Mouse (Mus musculus) E14TG2a.4 (cell line): ENCODE results near the gene Iqcd.
A peak's percentile ranks its signal among the peaks of the same experiment; 100 is the strongest.

Source experiments
- H3K27me3 ChIP-seq: 2 replicates; pipeline ENCODE4 v1.6.1; 2014; ENCODE audit warnings: low read length, control low read depth; ENCODE audit not compliant: insufficient read depth
- H3K36me3 ChIP-seq: 2 replicates; pipeline ENCODE4 v1.6.1; 2014; ENCODE audit warnings: low read length, control low read depth; ENCODE audit not compliant: insufficient read depth
- H3K4me1 ChIP-seq: replicated peaks from 2 replicates; pipeline ENCODE4 v1.6.1; 2014; ENCODE audit warnings: low read depth, low read length, control low read depth
- H3K4me3 ChIP-seq: replicated peaks from 2 replicates; pipeline ENCODE4 v1.5.1; 2014; ENCODE audit warnings: mild to moderate bottlenecking, low read length
- H3K9me3 ChIP-seq: 2 replicates; pipeline ENCODE4 v1.6.1; 2014; ENCODE audit warnings: low read length, control low read depth
- CTCF ChIP-seq: conservative IDR thresholded peaks from 2 replicates; pipeline ENCODE4 v1.5.1; 2014; ENCODE audit warnings: low read length
- NANOG ChIP-seq: IDR thresholded peaks from 2 replicates; pipeline ENCODE4 v1.6.1; 2014; ENCODE audit warnings: borderline replicate concordance, low read length, mixed read lengths
- POU5F1 ChIP-seq: IDR thresholded peaks from 2 replicates; pipeline ENCODE4 v1.6.1; 2014; ENCODE audit warnings: low read length, borderline replicate concordance

Gene Iqcd

GRCm38 (mm10) chr5:120605241-120605661, 16.4 kb downstream of the Iqcd start:
- H3K4me1 ChIP-seq = peaks cover 77% of the 10 kb centered on the region
- H3K9me3 ChIP-seq = no peaks in the 10 kb centered on the region
- no peaks in the 10 kb centered on the region for H3K27me3 ChIP-seq
- TF ChIP-seq POU5F1 (no peak), NANOG (no peak), CTCF (no peak)
- H3K36me3 ChIP-seq = peaks cover 32% of the 10 kb centered on the region
- peak overlapping the region; percentile 72 for H3K4me3 ChIP-seq

- Histone ChIP-seq H3K4me3 (peak overlapping the region; percentile 74), H3K27me3 (no peaks in the 10 kb centered on the region), H3K4me1 (peaks cover 78% of the 10 kb centered on the region), H3K9me3 (no peaks in the 10 kb centered on the region), H3K36me3 (peaks cover 35% of the 10 kb centered on the region)
- TF ChIP-seq CTCF (peak; percentile 82), NANOG (no peak)
Measured at GRCm38 (mm10) chr5:120605688-120606087, 16.9 kb downstream of the Iqcd start.

- Histone ChIP-seq H3K9me3 (no peaks in the 10 kb centered on the region), H3K4me1 (peaks cover 77% of the 10 kb centered on the region)
- no peak for TF ChIP-seq CTCF
- no peak for TF ChIP-seq NANOG
- no peak for TF ChIP-seq POU5F1
Measured at GRCm38 (mm10) chr5:120606590-120607200, 17.9 kb downstream of the Iqcd start.

DNA sequence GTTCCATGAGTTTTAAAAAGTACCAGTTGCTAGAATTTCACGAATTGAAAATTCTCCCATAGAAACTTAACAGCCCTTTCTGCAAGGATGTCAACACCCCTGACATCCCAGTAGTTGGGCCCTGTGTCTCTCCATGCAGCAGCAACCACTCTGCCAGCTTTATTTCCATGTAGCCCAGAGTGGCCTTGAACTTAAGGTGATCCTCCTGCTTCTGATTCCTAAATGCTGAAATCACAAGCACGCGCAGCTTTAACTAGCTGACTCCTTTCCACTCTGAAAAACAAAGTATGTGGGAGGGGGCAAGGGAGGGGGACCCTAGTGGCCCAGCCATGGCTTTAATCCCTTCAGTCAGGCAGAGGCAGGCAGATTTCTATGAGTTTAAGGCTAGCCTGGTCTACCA, 18.5 kb downstream of the Iqcd start:
- no peaks in the 10 kb centered on the region for H3K27me3 ChIP-seq

More at GRCm38 (mm10) chr5:120606590-120607200, 17.9 kb downstream of the Iqcd start:
- peak overlapping the region; percentile 74 for H3K4me3 ChIP-seq
- H3K36me3 ChIP-seq = peaks cover 42% of the 10 kb centered on the region
- H3K27me3 ChIP-seq = no peaks in the 10 kb centered on the region

DNA sequence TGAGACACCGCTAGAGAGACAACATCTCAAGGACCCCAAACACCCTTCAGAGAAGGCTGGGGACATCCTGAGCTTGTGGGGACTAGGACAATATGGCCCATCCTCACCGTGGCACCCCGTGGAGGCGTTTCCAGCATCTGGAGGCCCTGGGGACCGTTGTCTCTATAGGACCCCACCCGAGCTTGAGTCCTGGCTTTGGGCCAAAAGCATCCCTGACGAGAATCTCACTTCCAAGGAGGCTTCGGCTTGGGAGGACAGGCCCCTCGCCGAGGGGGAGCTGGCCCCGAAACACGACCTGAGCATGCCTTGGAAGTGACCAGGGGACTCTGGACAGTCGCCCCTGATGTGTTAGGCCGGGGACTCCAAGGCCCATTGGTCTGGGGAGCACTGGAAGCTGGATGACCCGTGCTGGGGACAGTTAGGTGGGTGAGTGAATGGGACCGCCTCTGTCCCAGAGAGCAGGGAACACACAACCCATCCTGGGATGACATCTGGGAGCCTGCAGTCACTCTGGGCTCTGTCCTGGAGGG, 20.5 kb downstream of the Iqcd start:
- H3K4me3 ChIP-seq = peak overlapping the region; percentile 13; the same call in 1 of the 2 replicates
- peaks cover 72% of the 10 kb centered on the region for H3K4me1 ChIP-seq
- TF ChIP-seq NANOG (no peak), CTCF (no peak), POU5F1 (no peak)
- H3K36me3 ChIP-seq = peaks cover 35% of the 10 kb centered on the region
- H3K27me3 ChIP-seq = no peaks in the 10 kb centered on the region
- H3K9me3 ChIP-seq = no peaks in the 10 kb centered on the region

More for the DNA sequence above, 18.5 kb downstream of the Iqcd start:
- peaks cover 38% of the 10 kb centered on the region for H3K36me3 ChIP-seq
- no peak for TF ChIP-seq NANOG
- no peak for TF ChIP-seq CTCF
- TF ChIP-seq POU5F1 = no peak
- H3K4me1 ChIP-seq = peaks cover 76% of the 10 kb centered on the region
- no peaks in the 10 kb centered on the region for H3K9me3 ChIP-seq
- no peak overlapping the region for H3K4me3 ChIP-seq

DNA sequence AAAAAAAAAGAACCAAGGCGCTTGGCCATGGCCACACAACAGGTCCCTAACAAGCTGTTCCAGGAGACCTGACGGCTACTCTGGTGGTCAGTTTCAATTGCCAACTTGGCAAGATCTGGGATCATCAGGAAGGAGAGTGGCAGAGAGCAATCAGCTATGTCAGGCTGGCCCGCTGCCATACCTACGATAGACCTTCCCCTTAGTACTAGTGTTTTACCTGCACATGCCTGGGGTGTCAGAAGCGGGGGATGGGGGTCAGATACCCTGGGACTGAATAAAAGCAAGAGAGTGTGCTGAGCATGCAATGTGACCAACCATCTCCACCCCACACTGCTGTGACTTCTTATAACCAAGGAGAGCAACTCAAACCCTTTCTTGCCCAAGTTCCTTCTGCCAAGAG, 22.1 kb downstream of the Iqcd start:
- Histone ChIP-seq H3K36me3 (peaks cover 46% of the 10 kb centered on the region), H3K27me3 (no peaks in the 10 kb centered on the region), H3K9me3 (no peaks in the 10 kb centered on the region), H3K4me1 (peaks cover 80% of the 10 kb centered on the region), H3K4me3 (peak overlapping the region; percentile 97)
- no peak for TF ChIP-seq POU5F1
- no peak for TF ChIP-seq CTCF
- TF ChIP-seq NANOG = no peak

DNA sequence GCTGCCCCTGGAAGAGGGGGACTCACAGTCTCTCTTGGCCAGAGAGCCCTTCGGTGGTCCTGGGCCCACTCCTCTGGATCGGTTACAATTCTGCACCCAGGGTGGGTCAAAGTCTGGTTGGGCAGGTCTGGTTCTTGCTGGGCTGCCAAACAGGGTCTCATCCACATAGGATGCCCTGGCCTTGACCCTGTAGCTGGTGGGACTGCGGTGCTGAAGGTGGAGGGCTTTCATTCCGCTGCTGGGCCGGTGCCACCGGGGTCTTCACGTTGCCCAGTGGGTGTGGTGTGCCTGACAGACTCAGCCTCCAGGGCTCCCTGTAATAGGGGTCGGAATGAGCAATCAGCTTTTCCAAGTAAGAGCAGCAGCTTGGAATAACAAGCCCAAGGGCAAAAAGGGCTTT, 22.6 kb downstream of the Iqcd start:
- peak overlapping the region; percentile 97 for H3K4me3 ChIP-seq
- H3K9me3 ChIP-seq = no peaks in the 10 kb centered on the region
- peaks cover 51% of the 10 kb centered on the region for H3K36me3 ChIP-seq
- no peak for TF ChIP-seq CTCF
- peaks cover 79% of the 10 kb centered on the region for H3K4me1 ChIP-seq
- H3K27me3 ChIP-seq = no peaks in the 10 kb centered on the region

GRCm38 (mm10) chr5:120612442-120612821, 23.6 kb downstream of the Iqcd start, which contains the start of the genes Rita1 and Ddx54:
TSS of gene Rita1 (minus strand) at chr5:120612589.
TSS of gene Ddx54 (plus strand) at chr5:120612739.
- Histone ChIP-seq H3K4me3 (peak within 1 kb of the TSS; percentile 97), H3K9me3 (no peaks in the 10 kb centered on the region), H3K27me3 (no peaks in the 10 kb centered on the region), H3K36me3 (peaks cover 61% of the 10 kb centered on the region), H3K4me1 (peaks cover 80% of the 10 kb centered on the region)
- TF ChIP-seq CTCF (no peak), NANOG (no peak), POU5F1 (no peak)
